Mouse (Mus musculus) lung, postnatal 0 days (tissue): ENCODE measurements around the gene Fst.

Experiments used
- CTCF ChIP-seq: IDR thresholded peaks from 2 replicates; pipeline ENCODE4 v1.5.1; 2016; ENCODE audit warnings: antibody characterized with exemption, mild to moderate bottlenecking
- EP300 ChIP-seq: IDR thresholded peaks from 2 replicates; pipeline ENCODE4 v1.6.1; 2016; ENCODE audit warnings: antibody characterized with exemption, mild to moderate bottlenecking, control low read depth

DNA sequence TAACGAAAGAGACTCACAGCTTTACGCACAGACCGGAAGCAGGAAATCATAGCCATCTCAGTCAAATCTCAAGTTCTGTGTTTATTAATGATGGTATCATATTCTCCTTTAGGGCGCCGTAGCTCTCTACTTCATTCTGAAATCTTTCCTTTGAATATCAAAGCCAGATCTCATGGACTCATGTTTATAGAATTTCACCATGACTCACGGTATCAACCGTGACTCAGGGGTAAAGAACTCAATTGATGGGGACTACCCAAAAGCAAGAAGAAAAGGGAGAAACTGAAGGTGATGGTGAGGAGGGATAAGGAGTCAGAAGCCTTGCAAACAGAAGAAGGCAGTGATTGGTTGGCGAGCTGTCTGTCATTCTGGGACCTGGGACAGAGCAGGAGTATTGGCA is 38.5 kb downstream of the Fst start:
- TF ChIP-seq EP300 (no peak), CTCF (no peak)
